Mouse (Mus musculus) left cerebral cortex, postnatal 36 days (tissue): ENCODE data around the gene Wrap53. TPM values are rescaled to one million over a fixed set of nuclear protein-coding genes. Genes with fewer than 3 reads are reported as not detected.
A peak's percentile ranks its signal among the peaks of the same experiment; 100 is the strongest.

Experiments used
- DNase-seq, 2 experiments: peaks; one replicate each; pipeline ENCODE4 v3.0.0; 2021 to 2022; ENCODE audit warnings: low spot score in 2 of 2, mixed read lengths in 1 of 2
- intact Hi-C: fragments of 180-260 bp; cut with DNase I; formaldehyde crosslinking; loops from one replicate; pipeline ENCODE4 v1.15.1; 2025
- total RNA-seq, 2 experiments: library from RNA; stranded (reverse); gene quantifications; 2 replicates each; pipeline ENCODE4 v1.2.3; 2021

Wrap53 gene
- total RNA-seq, 2 experiments from 2014 or later, result 10.2 to 10.8 TPM

GRCm38 (mm10) chr11:69604795-69605664, 25.0 kb upstream of the Wrap53 start:
- DNase-seq, result peak; percentile 42 to 43
- intact Hi-C loops, result loop anchor here (2.0 kb wide), 1 partner anchor 24 kb away; the partner anchor contains the start of genes Trp53 and Wrap53

- intact Hi-C loops, result loop anchor here (2.0 kb wide), 1 partner anchor 24 kb away; the partner anchor contains the start of genes Trp53 and Wrap53
Observed at GRCm38 (mm10) chr11:69604347-69604746, 24.3 kb upstream of the Wrap53 start.

GRCm38 (mm10) chr11:69603516-69603915, 23.5 kb upstream of the Wrap53 start:
- no peak for DNase-seq
- intact Hi-C loops, result no loop called here

More at GRCm38 (mm10) chr11:69604347-69604746, 24.3 kb upstream of the Wrap53 start:
- DNase-seq, result no peak

GRCm38 (mm10) chr11:69601768-69602167, 21.7 kb upstream of the Wrap53 start:
- intact Hi-C loops, result no loop called here
- DNase-seq, result no peak

- peak; percentile 47 to 59 for DNase-seq
- intact Hi-C loops, result loop anchor here (1.0 kb wide), 1 partner anchor 8 kb away; no protein-coding TSS in a partner anchor
Observed at GRCm38 (mm10) chr11:69600098-69600497, 20.0 kb upstream of the Wrap53 start.

- DNase-seq, result no peak
- intact Hi-C loops, result no loop called here
Observed at GRCm38 (mm10) chr11:69599436-69599835, 19.4 kb upstream of the Wrap53 start.

- intact Hi-C loops, result no loop called here
- DNase-seq, result no peak
Observed at GRCm38 (mm10) chr11:69594853-69595252, 14.8 kb upstream of the Wrap53 start.

GRCm38 (mm10) chr11:69592799-69593198, 12.7 kb upstream of the Wrap53 start:
- intact Hi-C loops, result loop anchor here (1.0 kb wide), 1 partner anchor 8 kb away; no protein-coding TSS in a partner anchor
- DNase-seq, result no peak

- intact Hi-C loops, result loop anchor here (1.0 kb wide), 1 partner anchor 8 kb away; no protein-coding TSS in a partner anchor
- peak; percentile 52 to 59 for DNase-seq
Observed at GRCm38 (mm10) chr11:69591899-69592637, 12.0 kb upstream of the Wrap53 start.

GRCm38 (mm10) chr11:69591424-69591823, 11.4 kb upstream of the Wrap53 start:
- DNase-seq, result no peak
- intact Hi-C loops, result no loop called here

- intact Hi-C loops, result no loop called here
- DNase-seq, result no peak
Observed at GRCm38 (mm10) chr11:69590622-69591021, 10.6 kb upstream of the Wrap53 start.

- no peak for DNase-seq
- intact Hi-C loops, result no loop called here
Observed at GRCm38 (mm10) chr11:69589207-69589834, 9.3 kb upstream of the Wrap53 start.

- intact Hi-C loops, result no loop called here
- no peak for DNase-seq
Observed at GRCm38 (mm10) chr11:69585718-69586325, 5.8 kb upstream of the Wrap53 start.

- no peak for DNase-seq
- intact Hi-C loops, result no loop called here
Observed at GRCm38 (mm10) chr11:69584937-69585336, 4.9 kb upstream of the Wrap53 start.

GRCm38 (mm10) chr11:69584008-69584407, 4.0 kb upstream of the Wrap53 start:
- DNase-seq, result no peak
- intact Hi-C loops, result no loop called here

GRCm38 (mm10) chr11:69582230-69582805, 2.3 kb upstream of the Wrap53 start:
- intact Hi-C loops, result no loop called here
- DNase-seq, result no peak

- no peak for DNase-seq
- intact Hi-C loops, result loop anchor here (2.0 kb wide), 1 partner anchor 23 kb away; the partner anchor contains the start of gene Atp1b2
Observed at GRCm38 (mm10) chr11:69581814-69582213, 1.8 kb upstream of the Wrap53 start.

GRCm38 (mm10) chr11:69581147-69581688, 1.2 kb upstream of the Wrap53 start:
- intact Hi-C loops, result loop anchor here (2.0 kb wide), 1 partner anchor 24 kb away; the partner anchor contains the start of gene Atp1b2
- peak; percentile 91 for DNase-seq
